Mouse (Mus musculus) thymus, adult 2 months (tissue): Measurements from ENCODE around the gene Lhb. TPM values are rescaled to one million over a fixed set of nuclear protein-coding genes. Genes with fewer than 3 reads are reported as not detected.

Experiments used
- DNase-seq: peaks from one replicate; pipeline ENCODE4 v3.0.0; 2021
- H3K27ac ChIP-seq: fragments of 200-500 bp; 2 replicates; pipeline ENCODE4 v1.5.1; 2012; ENCODE audit warnings: low read length, control low read depth; ENCODE audit not compliant: control insufficient read depth, insufficient read depth
- H3K27me3 ChIP-seq: fragments of 200-500 bp; 2 replicates; pipeline ENCODE4 v1.6.1; 2012; ENCODE audit warnings: mild to moderate bottlenecking, low read length, moderate library complexity, mixed read lengths; ENCODE audit not compliant: control insufficient read depth, insufficient read depth
- H3K36me3 ChIP-seq: fragments of 200-500 bp; 2 replicates; pipeline ENCODE4 v1.6.1; 2012; ENCODE audit warnings: mild to moderate bottlenecking, low read length, moderate library complexity; ENCODE audit not compliant: control insufficient read depth, insufficient read depth
- H3K4me1 ChIP-seq: fragments of 200-500 bp; replicated peaks from 2 replicates; pipeline ENCODE4 v1.6.1; 2012; ENCODE audit warnings: low read length; ENCODE audit not compliant: control insufficient read depth, insufficient read depth
- H3K4me3 ChIP-seq: fragments of 200-500 bp; 2 replicates; pipeline ENCODE4 v1.5.1; 2012; ENCODE audit warnings: mild to moderate bottlenecking, low read length, control low read depth, moderate library complexity; ENCODE audit not compliant: control insufficient read depth, insufficient read depth
- CTCF ChIP-seq: fragments of 200-500 bp; IDR thresholded peaks from 2 replicates; pipeline ENCODE4 v1.5.1; 2012; ENCODE audit warnings: mild to moderate bottlenecking, control low read depth, low read length, moderate library complexity, borderline replicate concordance; ENCODE audit not compliant: control insufficient read depth, poor library complexity, insufficient read depth; ENCODE audit errors: extremely low read depth
- POLR2A ChIP-seq: fragments of 200-500 bp; IDR thresholded peaks from 2 replicates; pipeline ENCODE4 v1.6.1; 2012; ENCODE audit warnings: mild to moderate bottlenecking, low read length, control low read depth, moderate library complexity; ENCODE audit not compliant: control insufficient read depth, poor library complexity, insufficient read depth; ENCODE audit errors: extremely low read depth
- WGBS: fragments of 180-500 bp; shearing (Covaris S2); methylation state at CpG from one replicate; pipeline ENCODE4 v1.1.7; 2018; 5-methylcytosine and 5-hydroxymethylcytosine counted together
- polyA plus RNA-seq: library from polyadenylated mRNA; depleted of rRNA; stranded (reverse); fragments of >200 nt; gene quantifications from 2 replicates; pipeline ENCODE4 v1.2.3, GENCODE M21; 2012

Lhb gene
- polyA plus RNA-seq, 1 experiment, result 0.80 TPM

DNA sequence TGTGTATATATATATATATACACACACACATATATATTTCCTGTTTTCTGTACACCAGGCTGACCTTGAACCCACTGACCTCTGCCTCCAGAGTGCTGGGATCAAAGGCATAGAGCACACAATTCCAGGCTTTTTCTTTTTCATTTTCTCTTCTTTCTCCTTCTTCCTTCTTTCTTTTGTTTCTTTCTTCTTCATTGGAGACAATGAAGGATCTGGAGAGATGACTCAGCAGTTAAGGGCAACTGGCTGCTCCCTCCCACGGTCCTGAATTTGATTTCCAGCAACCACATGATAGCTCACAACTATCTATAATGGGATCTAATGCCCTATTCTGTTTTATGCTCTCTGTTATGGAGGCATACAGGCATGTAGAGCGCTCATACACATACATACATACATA lies 23.8 kb upstream of the Lhb start:
- Histone ChIP-seq H3K4me3 (no peak overlapping the region), H3K27me3 (no peaks in the 10 kb centered on the region), H3K4me1 (peaks cover 10% of the 10 kb centered on the region), H3K27ac (no peak overlapping the region), H3K36me3 (peaks cover 6% of the 10 kb centered on the region)
- no peak for TF ChIP-seq CTCF
- no peak for TF ChIP-seq POLR2A
- no peak for DNase-seq
- 56% methylated on average over 2 of the region's 2 CpGs for WGBS

GRCm38 (mm10) chr7:45401521-45402085 lies 19.0 kb upstream of the Lhb start:
- peaks cover 13% of the 10 kb centered on the region for H3K27me3 ChIP-seq
- H3K27ac ChIP-seq, result no peak overlapping the region
- H3K4me3 ChIP-seq, result no peak overlapping the region
- no peaks in the 10 kb centered on the region for H3K36me3 ChIP-seq
- no peak for TF ChIP-seq CTCF
- no peak for TF ChIP-seq POLR2A
- 79% methylated on average over 10 of the region's 10 CpGs for WGBS
- peaks cover 4% of the 10 kb centered on the region; the same call in 1 of the 2 replicates for H3K4me1 ChIP-seq
- no peak for DNase-seq

DNA sequence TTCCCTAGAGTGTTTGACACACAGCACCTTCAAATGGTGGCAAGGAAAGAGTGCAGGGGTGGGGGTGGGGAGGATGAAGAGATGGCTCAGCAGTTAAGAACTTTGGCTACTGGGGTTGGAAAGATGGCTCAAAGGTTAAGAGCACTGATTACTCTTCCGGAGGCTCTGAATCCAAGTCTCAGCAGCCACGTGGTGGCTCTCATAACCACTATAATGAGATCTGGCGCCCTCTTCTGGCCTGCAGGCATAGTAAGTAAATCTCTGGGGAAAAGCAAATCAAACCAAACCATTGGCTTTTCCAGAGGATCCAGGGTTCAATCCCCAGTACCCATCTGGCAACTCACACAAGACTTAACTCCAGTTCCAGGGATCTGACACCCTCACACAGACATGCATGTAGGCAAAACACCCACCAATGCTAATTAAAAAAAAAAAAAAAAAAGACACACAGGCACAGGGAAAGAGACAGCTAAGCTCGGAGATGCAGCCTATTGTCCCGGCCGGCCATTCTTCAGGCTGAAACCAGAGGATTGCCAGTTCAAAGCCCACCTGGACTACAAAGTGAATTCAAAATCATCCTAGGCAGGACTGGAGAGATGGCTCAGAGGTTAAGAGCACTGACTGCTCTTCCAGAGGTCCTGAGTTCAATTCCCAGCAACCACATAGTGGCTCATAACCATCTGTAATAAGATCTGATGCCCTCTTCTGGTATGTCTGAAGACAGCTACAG lies 16.9 kb upstream of the Lhb start:
- Histone ChIP-seq H3K4me3 (no peak overlapping the region), H3K36me3 (no peaks in the 10 kb centered on the region), H3K4me1 (peaks cover 6% of the 10 kb centered on the region; the same call in 1 of the 2 replicates), H3K27ac (no peak overlapping the region), H3K27me3 (peaks cover 19% of the 10 kb centered on the region)
- peak; percentile 67 for DNase-seq
- TF ChIP-seq CTCF (no peak), POLR2A (no peak)
- 41% methylated on average over 6 of the region's 6 CpGs for WGBS

DNA sequence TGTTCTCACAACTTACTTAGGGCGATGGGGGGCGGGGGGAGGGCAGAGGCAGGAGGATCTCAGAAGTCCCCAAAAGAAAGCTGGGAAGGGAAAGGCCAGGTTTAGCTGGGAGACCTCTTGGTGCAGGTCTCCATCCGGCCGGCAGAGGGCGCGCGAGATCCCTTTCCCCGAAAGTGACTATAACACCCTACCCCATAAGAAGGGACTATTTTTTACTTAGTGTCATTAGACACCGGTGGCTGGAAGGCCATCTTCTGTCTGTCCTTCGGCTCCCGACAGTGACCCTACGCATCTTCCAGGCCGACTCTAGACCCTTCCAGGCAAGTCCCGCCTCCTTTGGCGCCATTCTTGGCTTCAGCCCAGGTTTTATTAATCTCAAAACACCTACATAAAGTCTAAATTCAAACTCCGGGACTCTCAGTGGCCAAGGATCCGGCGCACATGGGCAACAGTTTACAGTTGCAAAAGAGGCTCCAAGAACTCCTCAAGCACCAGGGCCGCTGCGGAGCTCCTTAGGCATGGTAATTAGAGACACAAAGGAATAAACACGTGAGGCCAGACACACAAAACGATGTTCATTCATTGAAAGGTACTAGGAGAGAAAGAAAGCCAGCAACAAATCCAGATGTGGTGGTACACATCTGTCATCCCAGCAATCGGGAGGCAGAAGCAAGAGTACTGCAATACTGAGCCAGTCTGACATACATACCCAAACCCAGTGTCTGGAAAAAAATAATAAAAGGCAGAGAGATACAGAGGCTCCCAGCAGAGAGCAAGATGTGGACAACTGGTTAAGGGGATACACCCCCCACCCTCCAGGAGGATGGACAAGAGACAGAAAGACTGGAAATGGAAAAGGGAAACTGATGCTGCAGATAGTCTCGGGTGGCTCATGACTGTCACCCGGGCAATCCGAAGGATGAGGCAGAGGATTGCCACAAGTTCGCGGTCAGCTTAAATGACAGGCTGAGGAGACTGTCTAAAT lies 15.2 kb upstream of the Lhb start, which contains the start of gene Kcna7:
Gene Kcna7 (plus strand): TSS at position 563 of the 985 bp plus-strand sequence.
- Histone ChIP-seq H3K36me3 (no peaks in the 10 kb centered on the region), H3K27me3 (peaks cover 19% of the 10 kb centered on the region), H3K4me3 (peak within 1 kb of the TSS; percentile 21), H3K27ac (no peak within 1 kb of the TSS), H3K4me1 (peaks cover 6% of the 10 kb centered on the region; the same call in 1 of the 2 replicates)
- WGBS, result 12% methylated on average over 28 of the region's 28 CpGs
- TF ChIP-seq CTCF (peak; percentile 88; the same call in 1 of the 2 replicates), POLR2A (no peak)
- peak; percentile 81 for DNase-seq

- peaks cover 19% of the 10 kb centered on the region for H3K27me3 ChIP-seq
Measured at GRCm38 (mm10) chr7:45406157-45407156, 14.2 kb upstream of the Lhb start.

More at GRCm38 (mm10) chr7:45406157-45407156, 14.2 kb upstream of the Lhb start:
- TF ChIP-seq POLR2A (no peak), CTCF (0 out of 2 replicates have a peak, but pooled peaks have one; percentile 12)
- H3K4me1 ChIP-seq, result peaks cover 6% of the 10 kb centered on the region; the same call in 1 of the 2 replicates
- H3K27ac ChIP-seq, result no peak overlapping the region
- H3K4me3 ChIP-seq, result peak overlapping the region; percentile 21
- no peak for DNase-seq
- no peaks in the 10 kb centered on the region for H3K36me3 ChIP-seq
- 2% methylated on average over 114 of the region's 114 CpGs for WGBS
